Mouse (Mus musculus) limb, embryonic 15.5 days (tissue): ENCODE measurements around the gene 4933430I17Rik. TPM values are rescaled to one million over a fixed set of nuclear protein-coding genes. Genes with fewer than 3 reads are reported as not detected.

Experiments used
- ATAC-seq: fragments of 200-750 bp; cut with Nextera tagmentation; 2 replicates; pipeline ENCODE4 v1.8.0; 2017; ENCODE audit warnings: low read depth, moderate TSS enrichment; ENCODE audit not compliant: insufficient number of reproducible peaks, low FRiP score, low TSS enrichment
- H3K27ac ChIP-seq: fragments of 300-500 bp; sonication (generic); 2 replicates; pipeline ENCODE4 v1.5.1; 2015; ENCODE audit warnings: moderate library complexity, mild to moderate bottlenecking, inconsistent platforms
- H3K27me3 ChIP-seq: fragments of 300-500 bp; sonication (generic); 2 replicates; pipeline ENCODE4 v1.6.1; 2015; ENCODE audit warnings: inconsistent platforms
- H3K36me3 ChIP-seq: fragments of 300-500 bp; sonication (generic); 2 replicates; pipeline ENCODE4 v1.6.1; 2015; ENCODE audit warnings: inconsistent platforms
- H3K4me1 ChIP-seq: fragments of 300-500 bp; sonication (generic); 2 replicates; pipeline ENCODE4 v1.6.1; 2015; ENCODE audit warnings: inconsistent platforms
- H3K4me2 ChIP-seq: fragments of 300-500 bp; sonication (generic); 2 replicates; pipeline ENCODE4 v1.6.1; 2015; ENCODE audit warnings: mild to moderate bottlenecking, inconsistent platforms
- H3K4me3 ChIP-seq: fragments of 300-500 bp; sonication (generic); 2 replicates; pipeline ENCODE4 v1.5.1; 2015; ENCODE audit warnings: mild to moderate bottlenecking, inconsistent platforms
- H3K9ac ChIP-seq: fragments of 300-500 bp; sonication (generic); 2 replicates; pipeline ENCODE4 v1.6.1; 2015; ENCODE audit warnings: inconsistent platforms
- H3K9me3 ChIP-seq: fragments of 300-500 bp; sonication (generic); 2 replicates; pipeline ENCODE4 v1.6.1; 2016; ENCODE audit warnings: inconsistent platforms
- WGBS: fragments of 180-500 bp; shearing (Covaris S2); methylation state at CpG from one replicate; pipeline ENCODE4 v1.1.7; 2015; 5-methylcytosine and 5-hydroxymethylcytosine counted together
- polyA plus RNA-seq: library from polyadenylated mRNA; unstranded; fragments of >200 nt; fragmentation: Nextera tagmentation; extraction: Ambion mirVana; gene quantifications from 2 replicates; pipeline ENCODE4 v1.2.1, GENCODE M21; 2015

The 4933430I17Rik gene
- polyA plus RNA-seq, 1 experiment from 2014 or later = 0.35 TPM

GRCm38 (mm10) chr4:62487914-62488313 lies 37.3 kb upstream of the 4933430I17Rik start:
- ATAC-seq = no peak
- no peaks in the 10 kb centered on the region for H3K4me1 ChIP-seq
- H3K4me2 ChIP-seq = no peak overlapping the region
- H3K9ac ChIP-seq = no peak overlapping the region
- H3K36me3 ChIP-seq = no peaks in the 10 kb centered on the region
- no peak overlapping the region for H3K27ac ChIP-seq
- no peaks in the 10 kb centered on the region for H3K27me3 ChIP-seq
- H3K4me3 ChIP-seq = no peak overlapping the region
- WGBS = 82% methylated on average over 2 of the region's 2 CpGs
- H3K9me3 ChIP-seq = no peaks in the 10 kb centered on the region

DNA sequence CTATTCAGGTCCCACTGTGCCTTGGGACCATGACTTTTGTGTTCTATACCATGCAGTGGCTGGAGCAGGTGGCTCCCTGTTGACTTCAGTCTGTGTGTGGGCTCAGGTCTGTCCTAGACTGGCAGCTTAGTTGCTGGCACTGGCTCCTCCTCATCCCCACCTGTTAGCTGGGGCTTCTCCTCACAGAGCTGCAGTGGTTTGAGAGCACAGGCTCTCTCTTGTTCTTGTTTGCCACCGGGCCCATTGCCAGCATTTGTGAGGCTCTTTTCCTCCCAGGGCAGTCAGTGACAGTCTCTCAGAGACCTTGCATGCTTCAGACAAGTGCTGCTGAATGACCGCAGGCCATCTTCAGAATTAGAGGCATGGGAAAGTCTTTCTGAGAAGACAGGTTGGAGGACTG lies 32.5 kb upstream of the 4933430I17Rik start:
- no peak overlapping the region for H3K9ac ChIP-seq
- no peak overlapping the region for H3K27ac ChIP-seq
- no peaks in the 10 kb centered on the region for H3K9me3 ChIP-seq
- no peak overlapping the region for H3K4me2 ChIP-seq
- H3K27me3 ChIP-seq = no peaks in the 10 kb centered on the region
- WGBS = 77% methylated on average over 2 of the region's 2 CpGs
- peaks cover 4% of the 10 kb centered on the region; the same call in 1 of the 2 replicates for H3K4me1 ChIP-seq
- no peak for ATAC-seq
- H3K36me3 ChIP-seq = peaks cover 4% of the 10 kb centered on the region; the same call in 1 of the 2 replicates
- no peak overlapping the region for H3K4me3 ChIP-seq

DNA sequence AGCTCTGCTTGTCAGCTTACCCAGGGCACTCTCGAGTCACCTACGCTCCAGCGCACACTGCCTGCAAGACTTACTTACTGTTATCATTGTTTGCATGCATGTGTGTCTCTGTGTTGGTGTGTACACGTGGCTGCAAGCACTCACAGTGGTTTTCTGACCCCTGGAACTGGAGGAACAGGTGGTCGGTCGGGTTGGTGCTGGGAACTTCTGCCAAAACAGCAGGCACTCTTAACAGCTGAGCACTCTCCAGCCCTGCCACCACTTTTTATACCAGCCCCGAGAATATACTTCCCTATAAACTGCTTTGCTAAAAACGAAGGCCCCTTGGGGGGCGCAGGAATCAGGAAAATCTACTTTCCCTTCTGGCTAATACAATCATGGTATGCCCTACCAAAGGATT lies 30.9 kb upstream of the 4933430I17Rik start:
- Histone ChIP-seq H3K9ac (no peak overlapping the region), H3K4me3 (no peak overlapping the region), H3K36me3 (peaks cover 19% of the 10 kb centered on the region), H3K4me1 (peaks cover 4% of the 10 kb centered on the region; the same call in 1 of the 2 replicates), H3K4me2 (no peak overlapping the region), H3K27me3 (no peaks in the 10 kb centered on the region), H3K9me3 (no peaks in the 10 kb centered on the region), H3K27ac (no peak overlapping the region)
- WGBS = 60% methylated on average over 9 of the region's 9 CpGs
- ATAC-seq = no peak

DNA sequence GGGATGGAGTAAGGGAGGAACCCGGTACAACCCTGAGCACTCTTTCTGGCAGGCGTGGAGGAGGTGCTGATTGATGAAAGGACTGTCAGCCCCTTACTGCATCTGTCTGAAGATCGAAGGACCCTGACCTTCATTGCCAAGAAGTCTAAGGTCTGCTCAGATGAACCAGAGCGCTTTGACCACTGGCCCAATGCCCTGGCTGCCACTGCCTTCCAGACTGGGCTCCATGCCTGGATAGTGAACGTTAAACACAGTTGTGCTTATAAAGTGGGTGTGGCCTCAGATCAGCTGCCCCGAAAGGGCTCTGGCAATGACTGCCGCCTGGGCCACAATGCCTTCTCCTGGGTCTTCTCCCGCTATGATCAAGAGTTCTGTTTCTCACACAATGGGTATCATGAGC lies 29.2 kb upstream of the 4933430I17Rik start:
- Histone ChIP-seq H3K4me1 (peaks cover 4% of the 10 kb centered on the region; the same call in 1 of the 2 replicates), H3K36me3 (peaks cover 27% of the 10 kb centered on the region), H3K9me3 (no peaks in the 10 kb centered on the region), H3K4me3 (no peak overlapping the region), H3K9ac (no peak overlapping the region), H3K4me2 (no peak overlapping the region), H3K27ac (no peak overlapping the region), H3K27me3 (no peaks in the 10 kb centered on the region)
- WGBS = 72% methylated on average over 8 of the region's 8 CpGs
- ATAC-seq = no peak

DNA sequence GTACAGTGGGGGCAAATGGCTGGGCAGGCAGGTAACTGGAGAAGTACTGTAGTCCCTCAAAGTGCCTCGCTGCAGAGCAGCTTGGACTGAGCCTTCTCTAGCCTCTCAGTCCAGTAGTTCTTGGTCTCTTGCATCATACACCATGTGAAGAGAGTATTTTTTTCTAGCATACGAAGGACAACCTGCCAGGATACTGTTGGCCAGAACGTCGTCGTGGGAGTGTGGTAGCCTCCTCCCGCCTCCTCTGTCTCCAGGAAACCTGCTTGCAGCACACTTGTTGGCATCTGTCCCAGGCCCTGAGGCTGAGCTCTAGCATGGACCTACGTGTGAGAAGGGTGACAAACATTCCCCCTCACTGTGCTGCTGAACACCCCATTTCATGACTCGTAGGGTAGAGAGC lies 28.4 kb upstream of the 4933430I17Rik start:
- Histone ChIP-seq H3K4me2 (no peak overlapping the region), H3K4me3 (no peak overlapping the region), H3K36me3 (peaks cover 27% of the 10 kb centered on the region), H3K27me3 (no peaks in the 10 kb centered on the region), H3K9me3 (no peaks in the 10 kb centered on the region), H3K27ac (no peak overlapping the region), H3K9ac (no peak overlapping the region), H3K4me1 (peaks cover 8% of the 10 kb centered on the region; the same call in 1 of the 2 replicates)
- WGBS = 60% methylated on average over 8 of the region's 8 CpGs
- no peak for ATAC-seq

GRCm38 (mm10) chr4:62500799-62501198 lies 24.4 kb upstream of the 4933430I17Rik start:
- peaks cover 12% of the 10 kb centered on the region for H3K4me1 ChIP-seq
- H3K9ac ChIP-seq = no peak overlapping the region
- 74% methylated on average over 4 of the region's 4 CpGs for WGBS
- H3K27ac ChIP-seq = no peak overlapping the region
- no peak for ATAC-seq
- no peaks in the 10 kb centered on the region for H3K27me3 ChIP-seq
- H3K9me3 ChIP-seq = no peaks in the 10 kb centered on the region
- H3K4me3 ChIP-seq = no peak overlapping the region
- H3K36me3 ChIP-seq = peaks cover 27% of the 10 kb centered on the region
- no peak overlapping the region; the same call in 1 of the 2 replicates for H3K4me2 ChIP-seq

- WGBS = under 1% methylated on average over 7 of the region's 7 CpGs
- peak overlapping the region; percentile 70 for H3K27ac ChIP-seq
- H3K9ac ChIP-seq = peak overlapping the region; percentile 42
- peaks cover 7% of the 10 kb centered on the region for H3K4me1 ChIP-seq
- H3K9me3 ChIP-seq = no peaks in the 10 kb centered on the region
- no peak for ATAC-seq
- H3K4me2 ChIP-seq = peak overlapping the region; percentile 57
- peak overlapping the region; percentile 56 for H3K4me3 ChIP-seq
- no peaks in the 10 kb centered on the region for H3K27me3 ChIP-seq
- peaks cover 27% of the 10 kb centered on the region for H3K36me3 ChIP-seq
Measured at GRCm38 (mm10) chr4:62501534-62501933, 23.6 kb upstream of the 4933430I17Rik start.

GRCm38 (mm10) chr4:62501964-62502732 lies 23.0 kb upstream of the 4933430I17Rik start:
- H3K4me2 ChIP-seq = peak overlapping the region; percentile 57
- no peaks in the 10 kb centered on the region for H3K9me3 ChIP-seq
- H3K36me3 ChIP-seq = peaks cover 27% of the 10 kb centered on the region
- H3K27ac ChIP-seq = peak overlapping the region; percentile 70
- H3K27me3 ChIP-seq = no peaks in the 10 kb centered on the region
- 2% methylated on average over 38 of the region's 38 CpGs for WGBS
- H3K4me1 ChIP-seq = peaks cover 7% of the 10 kb centered on the region
- peak overlapping the region; percentile 42 for H3K9ac ChIP-seq
- H3K4me3 ChIP-seq = peak overlapping the region; percentile 56
- peak; percentile 88 for ATAC-seq

- H3K4me1 ChIP-seq = peaks cover 7% of the 10 kb centered on the region
- no peak overlapping the region for H3K9ac ChIP-seq
- H3K4me2 ChIP-seq = no peak overlapping the region
- no peaks in the 10 kb centered on the region for H3K9me3 ChIP-seq
- peak overlapping the region; percentile 9; the same call in 1 of the 2 replicates for H3K27ac ChIP-seq
- 64% methylated on average over 7 of the region's 7 CpGs for WGBS
- H3K27me3 ChIP-seq = no peaks in the 10 kb centered on the region
- H3K36me3 ChIP-seq = peaks cover 26% of the 10 kb centered on the region
- no peak overlapping the region for H3K4me3 ChIP-seq
- no peak for ATAC-seq
Measured at GRCm38 (mm10) chr4:62502969-62503368, 22.2 kb upstream of the 4933430I17Rik start.

GRCm38 (mm10) chr4:62503374-62503970 lies 21.7 kb upstream of the 4933430I17Rik start, which contains the start of gene Hdhd3:
Gene Hdhd3, minus strand, starts transcription at chr4:62503467.
- peaks cover 26% of the 10 kb centered on the region for H3K36me3 ChIP-seq
- no peaks in the 10 kb centered on the region for H3K27me3 ChIP-seq
- H3K9me3 ChIP-seq = no peaks in the 10 kb centered on the region
- H3K27ac ChIP-seq = peak within 1 kb of the TSS; percentile 70
- peak within 1 kb of the TSS; percentile 42 for H3K9ac ChIP-seq
- peak within 1 kb of the TSS; percentile 57 for H3K4me2 ChIP-seq
- 71% methylated on average over 3 of the region's 3 CpGs for WGBS
- ATAC-seq = no peak
- peaks cover 7% of the 10 kb centered on the region for H3K4me1 ChIP-seq
- peak within 1 kb of the TSS; percentile 56 for H3K4me3 ChIP-seq

- H3K4me2 ChIP-seq = no peak overlapping the region
- no peak overlapping the region for H3K9ac ChIP-seq
- H3K4me1 ChIP-seq = peaks cover 7% of the 10 kb centered on the region
- no peak overlapping the region for H3K27ac ChIP-seq
- H3K36me3 ChIP-seq = peaks cover 36% of the 10 kb centered on the region
- H3K27me3 ChIP-seq = no peaks in the 10 kb centered on the region
- no peak overlapping the region for H3K4me3 ChIP-seq
- ATAC-seq = no peak
- H3K9me3 ChIP-seq = no peaks in the 10 kb centered on the region
- 81% methylated on average over 3 of the region's 3 CpGs for WGBS
Measured at GRCm38 (mm10) chr4:62505991-62506390, 19.2 kb upstream of the 4933430I17Rik start.

- 47% methylated on average over 2 of the region's 2 CpGs for whole genome bisulfite sequencing
- no peaks in the 10 kb centered on the region for H3K27me3 ChIP-seq
- no peak overlapping the region for H3K27ac ChIP-seq
- no peak overlapping the region for H3K4me3 ChIP-seq
- H3K9ac ChIP-seq = no peak overlapping the region
- H3K36me3 ChIP-seq = peaks cover 44% of the 10 kb centered on the region
- no peak for ATAC-seq
- peaks cover 4% of the 10 kb centered on the region for H3K4me1 ChIP-seq
- no peaks in the 10 kb centered on the region for H3K9me3 ChIP-seq
- H3K4me2 ChIP-seq = no peak overlapping the region
Measured at GRCm38 (mm10) chr4:62506798-62507197, 18.4 kb upstream of the 4933430I17Rik start.
